Mouse (Mus musculus) lung, postnatal 14 days (tissue): Measurements from ENCODE around the gene Gpr171.
"Not testable (repeated sequence)": the region's sequence is repeated elsewhere in the genome, so short reads cannot be mapped to it uniquely, and the experiment has no call there.

Experiments used
- DNase-seq: peaks from one replicate; pipeline ENCODE4 v3.0.0; 2021

The Gpr171 gene

DNA sequence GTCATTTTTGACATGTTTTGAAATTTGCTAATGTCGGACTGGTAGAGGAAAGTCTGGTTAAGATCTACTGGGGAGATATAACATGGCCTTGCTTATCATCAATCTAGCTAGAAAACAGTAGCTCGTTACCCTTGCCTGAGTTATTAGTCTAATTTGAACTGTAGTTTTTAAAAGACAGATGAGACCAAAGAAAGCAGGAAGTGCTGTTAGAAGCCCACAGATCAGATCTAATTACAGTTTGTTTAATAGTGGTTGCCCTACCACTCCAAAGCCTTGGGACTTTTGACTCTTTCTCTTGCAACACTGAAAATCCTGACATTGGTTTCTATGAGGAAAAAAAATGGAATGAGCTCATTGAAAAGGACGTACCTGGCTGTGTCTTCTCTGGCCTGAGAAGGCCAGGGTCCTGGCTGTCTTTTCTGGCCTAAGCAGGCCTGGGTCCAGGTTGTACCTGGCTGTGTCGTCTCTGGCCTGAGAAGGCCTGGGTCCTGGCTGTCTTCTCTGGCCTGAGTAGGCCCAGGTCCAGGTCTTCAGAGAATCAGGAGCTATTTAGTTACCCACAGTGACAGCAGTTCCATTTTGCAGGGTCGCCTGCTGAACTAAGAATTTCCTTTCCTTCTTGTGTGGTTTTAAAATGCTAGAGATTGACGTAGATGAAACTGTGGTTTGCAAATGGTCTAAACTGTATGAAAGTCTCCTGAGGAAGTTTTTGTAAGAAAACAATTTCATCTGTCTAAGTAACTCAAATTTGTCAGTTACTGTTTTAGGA, at the start of gene Gpr171:
TSS of gene Gpr171 (minus strand) at position 604 of the 769 bp plus-strand sequence.
- no peak for DNase-seq

DNA sequence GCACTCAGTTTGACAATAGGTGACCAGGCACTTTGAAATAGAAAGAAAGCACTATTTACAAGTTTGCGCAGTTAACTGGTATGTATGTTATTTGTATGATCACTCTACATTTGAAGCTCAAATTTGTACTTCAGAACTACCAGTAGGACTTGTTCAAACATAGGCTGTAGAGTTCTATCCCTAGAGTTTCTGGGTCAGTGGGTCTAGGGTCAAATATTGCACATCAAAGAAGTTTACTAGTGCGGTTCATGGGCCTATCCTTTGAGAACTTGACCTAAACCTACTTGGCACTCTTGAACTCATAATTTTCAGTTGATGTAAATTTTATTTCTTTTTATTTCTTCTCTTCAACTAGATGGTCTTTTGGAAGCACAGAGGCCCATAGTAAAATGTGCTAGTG, 49.0 kb upstream of the Gpr171 start:
- DNase-seq = no peak

DNA sequence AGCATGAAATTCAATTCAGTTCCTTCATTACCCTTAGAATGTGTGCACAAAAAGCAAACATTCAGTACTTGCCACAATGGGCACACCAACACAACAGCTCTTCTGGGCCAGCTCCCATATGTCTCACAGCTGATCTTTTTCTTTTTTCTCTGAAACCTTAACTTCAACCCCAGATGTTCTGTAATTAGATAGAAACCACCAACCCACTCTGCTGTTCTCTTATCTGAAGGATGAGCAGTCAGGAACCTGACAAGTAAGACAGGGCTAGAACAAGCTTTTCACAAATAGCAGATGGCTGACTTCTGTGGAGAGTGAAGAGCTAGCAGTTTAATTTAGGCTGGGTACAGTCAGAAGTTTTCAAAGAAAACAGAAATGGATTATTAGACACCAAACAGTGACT, 48.0 kb upstream of the Gpr171 start:
- DNase-seq = no peak

DNA sequence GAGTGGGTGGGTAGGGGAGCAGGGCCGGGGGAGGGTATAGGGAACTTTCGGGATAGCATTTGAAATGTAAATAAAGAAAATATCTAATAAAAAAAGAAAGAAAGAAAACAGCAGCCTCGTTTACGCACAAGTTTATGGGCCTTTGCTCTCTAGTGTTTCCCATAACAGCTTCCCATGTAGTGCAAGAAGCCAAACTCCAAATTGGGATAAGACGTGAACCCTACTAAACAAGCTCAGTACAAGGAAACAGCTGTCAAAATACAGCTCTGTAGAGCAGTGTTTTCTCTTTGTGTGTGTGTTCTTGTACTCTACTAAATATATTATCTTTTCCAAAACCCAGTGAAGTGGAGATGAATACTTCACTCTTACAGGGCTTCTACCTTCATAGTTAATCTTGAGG, 43.6 kb upstream of the Gpr171 start:
- DNase-seq = no peak

GRCm38 (mm10) chr3:59141507-59142305, 40.1 kb upstream of the Gpr171 start:
- no peak for DNase-seq

- not testable (repeated sequence) for DNase-seq
Observed at GRCm38 (mm10) chr3:59140941-59141340, 39.3 kb upstream of the Gpr171 start.

GRCm38 (mm10) chr3:59140115-59140514, 38.5 kb upstream of the Gpr171 start:
- no peak for DNase-seq

DNA sequence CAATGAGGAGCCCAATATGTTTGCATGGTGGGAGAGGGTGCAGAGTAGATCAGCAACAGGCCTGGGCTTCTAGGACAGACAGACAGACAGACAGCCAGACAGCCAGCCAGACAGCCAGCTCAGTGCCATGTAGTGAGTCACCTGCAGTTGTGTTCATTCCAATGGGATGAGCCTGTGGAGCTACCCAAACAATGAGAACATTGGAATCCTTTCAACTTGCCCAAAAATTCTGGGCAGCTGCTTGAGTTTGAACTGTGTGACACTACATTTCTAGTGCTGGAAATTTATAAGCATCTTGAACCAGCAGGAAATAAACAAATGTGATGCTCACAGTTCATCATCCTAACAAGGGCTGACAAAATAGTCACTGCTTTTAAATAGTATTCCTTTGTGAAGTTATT, 38.0 kb upstream of the Gpr171 start:
- peak; percentile 46 for DNase-seq

GRCm38 (mm10) chr3:59138946-59139468, 37.4 kb upstream of the Gpr171 start:
- no peak for DNase-seq

DNA sequence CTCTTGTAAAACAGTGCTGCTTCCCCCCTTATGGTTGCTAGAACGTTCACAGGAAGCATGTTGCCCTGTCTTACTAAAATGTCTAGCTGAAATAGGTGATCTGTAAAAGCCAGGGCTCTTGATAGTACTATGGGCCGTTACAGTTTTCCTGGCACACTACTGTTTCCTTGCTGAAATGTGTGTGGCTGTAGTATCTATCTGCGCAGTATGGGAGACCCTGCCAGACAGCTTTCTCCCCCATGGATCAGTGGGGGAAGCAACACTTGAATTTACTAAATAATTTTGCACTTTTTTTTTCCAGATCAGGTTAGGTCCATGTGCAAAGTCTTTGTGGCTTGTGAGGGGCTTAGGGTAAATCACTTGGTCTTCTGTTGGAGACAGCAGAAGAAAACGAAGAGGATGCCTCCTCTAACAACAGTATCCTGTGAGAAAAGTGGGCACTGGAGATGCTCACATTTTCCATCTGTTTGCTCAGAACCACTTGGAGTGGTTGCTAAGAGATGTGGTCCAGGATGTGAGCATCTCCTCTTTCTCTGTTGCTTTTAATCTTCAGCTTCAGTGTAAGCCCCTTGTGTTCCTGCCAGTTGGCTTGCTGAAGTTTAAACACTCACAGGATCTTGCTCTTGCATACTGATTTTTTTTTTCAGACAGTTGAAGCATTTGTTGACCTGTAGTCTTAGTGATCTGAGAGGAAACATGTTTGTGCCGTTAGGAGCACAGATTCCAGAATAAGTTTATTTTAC, 34.5 kb upstream of the Gpr171 start:
- DNase-seq = no peak

GRCm38 (mm10) chr3:59133189-59133588, 31.6 kb upstream of the Gpr171 start:
- DNase-seq = no peak

DNA sequence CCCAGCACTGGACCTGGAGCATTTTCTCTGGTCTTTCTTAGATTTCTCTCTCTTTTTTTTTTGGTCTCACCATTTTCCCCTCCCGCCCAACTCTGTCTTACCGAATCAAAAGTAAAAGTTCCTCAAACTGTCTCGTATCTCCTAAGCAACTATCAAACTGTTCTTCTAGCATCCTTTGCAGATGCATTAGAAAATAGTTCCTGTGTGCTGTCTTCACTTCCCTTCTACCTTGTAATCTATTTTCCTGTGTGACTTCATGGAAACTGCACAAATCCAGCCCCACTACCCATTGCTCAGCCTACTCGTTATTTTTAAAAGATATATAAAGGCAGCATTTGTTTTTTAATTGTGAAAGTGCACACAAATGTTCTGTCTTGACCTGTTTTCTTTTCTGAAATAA, 30.3 kb upstream of the Gpr171 start:
- no peak for DNase-seq

- DNase-seq = no peak
Observed at GRCm38 (mm10) chr3:59131081-59131480, 29.5 kb upstream of the Gpr171 start.

DNA sequence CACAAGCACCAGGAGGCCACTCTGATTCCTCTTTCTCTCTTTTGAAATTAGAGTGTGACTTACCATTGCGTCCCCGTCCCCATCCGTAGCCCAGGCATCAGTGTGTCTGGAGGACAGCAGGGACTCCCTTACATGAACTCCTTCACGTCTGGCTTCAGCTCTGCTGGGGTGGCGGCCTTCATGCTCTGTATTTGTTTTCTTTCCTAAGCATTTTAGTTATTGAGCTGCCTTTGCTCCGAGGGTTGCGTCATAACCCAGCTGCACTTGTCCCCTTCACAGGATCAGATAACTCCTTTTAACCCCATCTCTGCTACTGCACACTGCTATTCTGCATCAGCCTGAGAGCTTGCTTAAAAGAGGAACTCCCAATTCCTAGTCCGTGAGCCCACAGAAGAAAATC, 28.8 kb upstream of the Gpr171 start:
- DNase-seq = peak; percentile 41

DNA sequence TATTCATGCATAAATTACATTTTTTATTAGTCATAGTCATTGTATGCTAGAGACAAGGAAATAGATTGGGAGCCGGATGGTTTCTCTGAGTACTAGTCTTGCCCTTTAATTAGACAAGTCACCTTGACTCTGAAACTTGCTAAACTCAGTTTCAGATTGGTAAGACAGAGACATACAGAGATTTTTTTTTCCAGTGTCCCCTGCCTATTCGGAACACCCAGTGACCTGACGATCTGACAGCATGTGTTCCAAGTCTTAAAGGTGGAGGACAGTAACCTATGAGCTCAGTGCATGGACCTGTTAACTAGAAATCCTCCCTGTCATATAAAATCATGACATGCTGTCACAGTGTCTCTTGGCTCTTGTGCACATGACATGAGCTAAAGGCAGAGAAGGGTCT, 27.9 kb upstream of the Gpr171 start:
- no peak for DNase-seq

- DNase-seq = no peak
Observed at GRCm38 (mm10) chr3:59128681-59129080, 27.1 kb upstream of the Gpr171 start.

- no peak for DNase-seq
Observed at GRCm38 (mm10) chr3:59125783-59126555, 24.3 kb upstream of the Gpr171 start.

DNA sequence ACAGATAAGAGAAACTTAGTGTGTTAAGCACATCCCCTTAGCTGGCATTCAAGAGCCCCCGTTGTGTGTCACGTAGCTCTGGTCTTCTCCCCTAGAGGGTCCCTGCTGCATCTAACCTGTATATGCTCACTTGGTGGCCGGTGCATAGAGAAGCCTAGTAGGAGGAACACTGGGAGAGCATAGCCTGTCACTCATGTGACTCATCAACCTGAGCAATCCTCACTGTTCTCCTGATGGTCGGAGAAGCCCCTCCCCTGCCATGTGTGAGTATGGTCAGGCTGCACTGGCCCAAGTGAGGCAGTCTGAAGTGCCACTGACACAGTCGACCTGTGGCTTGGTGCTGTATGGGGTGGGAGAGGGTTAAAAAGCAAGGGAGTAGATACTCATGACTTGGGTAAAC, 23.4 kb upstream of the Gpr171 start:
- no peak for DNase-seq

- DNase-seq = no peak
Observed at GRCm38 (mm10) chr3:59121780-59122449, 20.3 kb upstream of the Gpr171 start.

DNA sequence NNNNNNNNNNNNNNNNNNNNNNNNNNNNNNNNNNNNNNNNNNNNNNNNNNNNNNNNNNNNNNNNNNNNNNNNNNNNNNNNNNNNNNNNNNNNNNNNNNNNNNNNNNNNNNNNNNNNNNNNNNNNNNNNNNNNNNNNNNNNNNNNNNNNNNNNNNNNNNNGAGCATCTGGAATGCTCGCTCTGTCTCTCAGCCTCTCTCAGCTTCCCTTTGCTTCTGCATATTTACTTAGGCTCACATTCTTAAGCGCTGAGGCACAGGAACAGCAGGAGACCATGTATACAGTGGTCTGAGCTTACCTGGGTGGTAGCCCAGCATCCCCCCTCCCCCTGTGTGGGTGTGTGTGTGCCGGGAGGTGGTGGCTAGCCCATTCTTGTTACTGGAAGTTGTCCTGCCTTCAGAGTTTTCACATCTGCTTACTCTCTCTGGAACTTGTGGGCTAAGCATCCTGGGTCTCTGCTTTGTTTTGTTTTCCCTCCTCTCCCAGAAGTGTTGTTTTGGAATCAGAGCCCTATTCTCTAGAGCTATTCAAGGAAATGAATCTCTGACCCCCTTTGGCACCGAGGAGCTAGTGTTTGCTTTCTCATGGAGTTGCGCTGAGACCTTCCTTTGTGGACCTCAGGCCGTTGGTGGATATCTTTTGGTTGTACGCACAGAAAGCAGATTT, 19.6 kb upstream of the Gpr171 start:
- no peak for DNase-seq

DNA sequence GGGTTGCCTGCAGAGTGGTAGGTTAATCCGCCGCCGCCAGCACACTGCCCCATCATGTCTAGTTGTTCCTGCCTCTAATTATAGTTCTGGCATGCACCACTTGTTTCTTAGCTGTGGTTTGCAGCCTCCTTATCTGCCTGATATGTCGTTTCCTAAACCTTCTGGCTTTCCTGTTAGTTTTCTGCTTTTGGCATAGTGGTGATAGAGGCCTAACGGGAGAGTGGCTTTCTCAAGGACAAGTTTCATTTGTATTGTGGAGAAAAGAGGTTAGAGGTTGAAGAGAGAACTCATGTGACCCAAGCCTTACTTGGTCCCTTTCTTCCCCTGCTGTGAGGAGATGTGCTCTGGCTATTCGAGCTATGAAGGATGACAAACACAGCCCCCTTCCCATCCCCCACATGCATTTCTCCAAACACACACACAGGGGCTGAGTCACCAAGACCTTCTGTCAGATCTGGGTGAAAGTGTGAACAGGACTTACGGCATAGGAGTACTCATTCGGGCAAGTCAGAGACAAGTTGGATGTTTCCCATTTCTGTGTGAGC, 12.4 kb upstream of the Gpr171 start:
- no peak for DNase-seq
